Mouse (Mus musculus): ENCODE measurements at regions not wholly inside any gene's neighbourhood (a gene's known extent, or its start where the extent isn't known, plus 50 kb on each side); places are given as distances from the start of the nearest gene placed in this dataset.

DNA sequence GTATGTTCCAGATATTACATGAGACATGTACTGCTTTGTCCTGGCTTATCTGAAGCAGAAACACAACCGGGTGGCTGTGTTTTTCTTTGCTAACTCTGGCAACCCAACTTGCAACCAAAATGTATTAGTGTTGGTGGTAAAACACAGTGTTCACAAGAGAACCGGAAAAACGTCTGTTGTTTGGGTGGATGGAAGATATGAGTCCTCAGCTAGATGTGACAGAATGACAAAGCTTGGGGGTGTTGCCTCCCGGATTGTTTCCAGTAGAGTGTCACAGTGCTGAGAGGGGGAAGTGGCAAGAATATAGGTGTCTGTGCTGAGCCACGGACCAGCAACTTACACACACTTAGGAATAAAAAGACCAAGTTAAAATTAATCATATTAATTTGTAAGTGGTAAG, 643.5 kb downstream of the Zfp706 start:
- 39% methylated on average over 5 of the region's 5 CpGs for WGBS

DNA sequence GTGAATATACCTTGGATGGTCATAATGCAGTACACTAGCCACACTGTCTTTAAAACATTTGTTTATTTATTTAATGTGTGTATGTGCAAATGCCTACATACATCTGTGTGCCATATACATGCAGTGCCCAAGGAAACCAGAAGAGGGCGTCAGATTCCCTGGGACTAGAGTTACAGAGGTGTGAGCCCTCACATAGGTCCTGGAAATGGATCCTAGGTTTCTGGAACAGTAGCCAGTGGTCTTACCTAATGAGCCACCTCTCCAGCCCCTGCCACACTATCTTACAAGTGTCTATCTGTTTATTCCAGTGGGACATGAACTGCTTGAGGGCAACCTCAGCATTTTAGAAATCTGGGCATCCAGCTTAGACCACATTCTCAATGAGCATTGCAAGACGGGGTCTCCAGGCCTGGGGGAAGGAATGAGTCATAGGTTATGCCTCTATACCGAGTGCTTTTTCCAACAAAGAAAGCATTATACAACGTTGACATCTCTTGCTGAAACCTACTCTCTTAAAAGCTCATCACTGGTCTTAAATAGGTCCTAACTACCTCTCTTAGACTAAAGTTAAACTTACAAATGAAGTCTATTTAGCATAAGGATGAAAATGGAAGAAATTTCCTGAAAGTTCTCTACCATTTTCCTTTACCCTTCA, 644.5 kb downstream of the Zfp706 start:
- WGBS: 75% methylated on average over 4 of the region's 4 CpGs
- H3K4me3 ChIP-seq (replicated peaks; ENCODE audit: control insufficient read depth, low read depth, low read length): no peak overlapping the region
- peaks cover 5% of the 10 kb centered on the region; the same call in 1 of the 2 replicates for H3K4me1 ChIP-seq (ENCODE audit: control insufficient read depth, insufficient read depth, low read length)
- no peak overlapping the region for H3K27ac ChIP-seq (ENCODE audit: control insufficient read depth, insufficient read depth, low read depth, low read length, poor library complexity)
- no peak for TF ChIP-seq POLR2A (IDR thresholded peaks at IDR 0.05; ENCODE audit: borderline replicate concordance, control insufficient read depth, low read depth, low read length)
- no peak for TF ChIP-seq CTCF (IDR thresholded peaks at IDR 0.05; ENCODE audit: control insufficient read depth, insufficient read depth, low read length)

More for the DNA sequence above, 643.5 kb downstream of the Zfp706 start:
- H3K4me1 ChIP-seq (ENCODE audit: control insufficient read depth, insufficient read depth, low read length): peaks cover 5% of the 10 kb centered on the region; the same call in 1 of the 2 replicates
- TF ChIP-seq POLR2A (IDR thresholded peaks at IDR 0.05; ENCODE audit: borderline replicate concordance, control insufficient read depth, low read depth, low read length) (no peak), CTCF (IDR thresholded peaks at IDR 0.05; ENCODE audit: control insufficient read depth, insufficient read depth, low read length) (no peak)
- H3K4me3 ChIP-seq (replicated peaks; ENCODE audit: control insufficient read depth, low read depth, low read length): no peak overlapping the region
- H3K27ac ChIP-seq (ENCODE audit: control insufficient read depth, insufficient read depth, low read depth, low read length, poor library complexity): no peak overlapping the region

DNA sequence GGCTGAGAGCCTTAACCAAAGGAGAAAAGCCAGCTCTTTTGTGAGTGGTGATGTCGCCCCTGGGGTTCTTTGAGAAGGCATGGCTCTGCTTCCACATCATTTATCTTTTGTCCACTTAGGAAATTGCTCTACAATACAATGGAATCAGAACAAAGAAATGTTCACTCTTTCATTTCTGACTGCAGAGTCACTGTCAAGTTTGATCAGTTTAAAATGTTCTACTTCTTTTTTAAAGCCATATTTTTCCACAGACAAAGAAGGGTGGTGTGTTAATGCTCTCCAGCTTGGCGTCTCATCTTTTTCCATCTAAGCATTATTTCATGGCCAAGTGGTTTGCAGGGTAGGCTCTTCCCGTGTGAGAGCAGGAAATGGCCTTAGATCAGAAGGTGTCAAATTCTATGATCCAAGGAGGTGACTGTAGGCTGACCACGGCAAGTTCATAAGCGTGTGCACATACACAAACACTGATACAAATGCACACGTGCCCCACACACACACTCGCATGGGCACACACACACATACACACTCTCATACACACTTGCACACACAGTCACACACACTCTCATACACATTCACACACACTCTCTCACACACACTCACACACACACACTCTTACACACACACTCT, 645.9 kb downstream of the Zfp706 start:
- TF ChIP-seq POLR2A (IDR thresholded peaks at IDR 0.05; ENCODE audit: borderline replicate concordance, control insufficient read depth, low read depth, low read length) (no peak), CTCF (IDR thresholded peaks at IDR 0.05; ENCODE audit: control insufficient read depth, insufficient read depth, low read length) (no peak)

DNA sequence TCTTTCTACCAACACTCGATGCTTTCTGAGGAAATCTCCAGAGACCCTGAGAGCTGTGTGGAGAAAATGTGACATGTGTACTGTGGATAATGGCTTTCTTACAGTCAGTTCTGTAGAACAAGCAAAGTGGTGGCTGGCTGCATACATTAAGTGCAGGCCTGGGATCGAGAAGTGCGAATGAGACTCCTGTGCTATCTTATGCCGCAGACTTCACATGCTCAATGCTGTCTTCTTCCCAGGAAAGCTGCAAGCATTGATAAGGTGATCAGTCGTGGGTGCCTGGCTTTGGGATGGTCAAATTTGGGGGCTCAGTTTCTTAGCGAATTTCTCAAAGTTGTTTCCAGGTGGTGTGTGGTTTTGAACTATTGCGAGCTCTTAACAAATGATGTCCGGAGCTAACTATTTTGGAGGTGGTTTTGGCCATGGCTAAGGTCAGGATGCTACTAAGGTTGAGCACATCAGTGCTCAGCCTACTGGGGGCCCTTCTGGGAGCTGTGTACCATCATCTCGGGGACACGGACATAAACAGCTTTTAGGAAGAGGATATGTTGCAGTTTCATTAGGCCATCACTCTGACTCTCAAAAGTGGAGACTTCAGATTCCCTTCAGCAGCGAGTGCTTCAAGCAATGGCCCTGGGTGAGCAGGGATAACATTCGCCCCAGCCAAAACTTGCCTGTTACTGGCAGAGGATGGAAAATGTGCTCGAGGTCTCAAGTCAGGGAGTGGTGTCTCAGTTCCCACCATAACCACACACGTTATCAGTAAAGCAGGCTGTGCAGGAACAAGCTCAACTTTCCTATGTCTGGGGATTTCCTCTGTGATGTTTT, 646.7 kb downstream of the Zfp706 start:
- H3K27ac ChIP-seq (ENCODE audit: control insufficient read depth, insufficient read depth, low read depth, low read length, poor library complexity): peak overlapping the region; percentile 85
- no peak for TF ChIP-seq CTCF (IDR thresholded peaks at IDR 0.05; ENCODE audit: control insufficient read depth, insufficient read depth, low read length)
- no peak for TF ChIP-seq POLR2A (IDR thresholded peaks at IDR 0.05; ENCODE audit: borderline replicate concordance, control insufficient read depth, low read depth, low read length)
- H3K4me3 ChIP-seq (replicated peaks; ENCODE audit: control insufficient read depth, low read depth, low read length): no peak overlapping the region
- peaks cover 3% of the 10 kb centered on the region; the same call in 1 of the 2 replicates for H3K4me1 ChIP-seq (ENCODE audit: control insufficient read depth, insufficient read depth, low read length)
- 36% methylated on average over 14 of the region's 14 CpGs for WGBS

More for the DNA sequence above, 645.9 kb downstream of the Zfp706 start:
- 35% methylated on average over 7 of the region's 7 CpGs for WGBS
- peak overlapping the region; percentile 85 for H3K27ac ChIP-seq (ENCODE audit: control insufficient read depth, insufficient read depth, low read depth, low read length, poor library complexity)
- H3K4me3 ChIP-seq (replicated peaks; ENCODE audit: control insufficient read depth, low read depth, low read length): no peak overlapping the region
- peaks cover 3% of the 10 kb centered on the region; the same call in 1 of the 2 replicates for H3K4me1 ChIP-seq (ENCODE audit: control insufficient read depth, insufficient read depth, low read length)

DNA sequence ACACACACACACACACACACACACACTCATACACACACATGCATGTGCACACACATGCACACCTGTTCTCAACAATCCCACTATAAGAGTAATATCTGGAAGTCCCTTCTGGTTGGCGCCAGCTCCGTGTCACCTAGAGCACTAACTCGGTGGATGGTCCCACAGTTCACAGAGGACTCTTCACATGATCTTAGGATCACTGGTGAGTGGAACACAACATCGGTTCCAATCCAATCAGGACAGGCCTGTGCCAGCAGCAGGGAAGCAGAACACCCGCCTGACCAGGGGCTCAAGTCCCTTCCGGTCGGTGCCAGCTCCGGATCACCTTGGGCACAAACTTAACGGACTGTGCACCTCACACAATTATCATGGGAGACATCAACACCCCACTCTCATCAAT, 651.7 kb downstream of the Zfp706 start:
- Histone ChIP-seq H3K27ac (ENCODE audit: control insufficient read depth, insufficient read depth, low read depth, low read length, poor library complexity) (no peak overlapping the region), H3K4me1 (ENCODE audit: control insufficient read depth, insufficient read depth, low read length) (no peaks in the 10 kb centered on the region), H3K4me3 (replicated peaks; ENCODE audit: control insufficient read depth, low read depth, low read length) (no peak overlapping the region)
- 93% methylated on average over 9 of the region's 9 CpGs for WGBS
- TF ChIP-seq POLR2A (IDR thresholded peaks at IDR 0.05; ENCODE audit: borderline replicate concordance, control insufficient read depth, low read depth, low read length): no peak
- TF ChIP-seq CTCF (IDR thresholded peaks at IDR 0.05; ENCODE audit: control insufficient read depth, insufficient read depth, low read length): no peak

GRCm38 (mm10) chr15:36354545-36354944, 653.0 kb downstream of the Zfp706 start:
- H3K27ac ChIP-seq (ENCODE audit: control insufficient read depth, insufficient read depth, low read depth, low read length, poor library complexity): no peak overlapping the region
- WGBS: 52% methylated on average over 6 of the region's 6 CpGs
- TF ChIP-seq CTCF (IDR thresholded peaks at IDR 0.05; ENCODE audit: control insufficient read depth, insufficient read depth, low read length) (no peak), POLR2A (IDR thresholded peaks at IDR 0.05; ENCODE audit: borderline replicate concordance, control insufficient read depth, low read depth, low read length) (no peak)
- H3K4me1 ChIP-seq (ENCODE audit: control insufficient read depth, insufficient read depth, low read length): no peaks in the 10 kb centered on the region
- H3K4me3 ChIP-seq (replicated peaks; ENCODE audit: control insufficient read depth, low read depth, low read length): no peak overlapping the region

DNA sequence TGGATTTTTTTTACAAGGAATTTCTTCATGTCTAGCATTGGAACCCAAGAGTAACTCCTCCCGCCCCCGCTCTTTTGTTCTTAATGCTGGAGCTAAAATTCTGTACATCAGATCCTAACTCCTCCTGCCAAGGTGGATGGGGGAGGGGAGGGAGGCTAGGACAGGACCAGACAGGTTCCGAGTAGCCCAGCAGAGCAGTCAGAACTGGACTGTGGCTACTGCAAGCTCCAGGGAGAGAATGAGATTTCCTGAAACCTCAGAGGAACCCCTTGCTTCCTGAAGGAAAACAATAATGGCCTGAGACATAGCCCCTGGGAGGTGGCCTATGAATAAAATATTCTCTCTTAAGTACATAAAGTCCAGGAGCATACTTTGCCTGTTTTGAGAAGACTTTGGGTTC, 653.8 kb downstream of the Zfp706 start:
- H3K4me1 ChIP-seq (ENCODE audit: control insufficient read depth, insufficient read depth, low read length): no peaks in the 10 kb centered on the region
- TF ChIP-seq CTCF (IDR thresholded peaks at IDR 0.05; ENCODE audit: control insufficient read depth, insufficient read depth, low read length) (no peak), POLR2A (IDR thresholded peaks at IDR 0.05; ENCODE audit: borderline replicate concordance, control insufficient read depth, low read depth, low read length) (no peak)
- WGBS: 87% methylated on average over 3 of the region's 3 CpGs
- no peak overlapping the region for H3K4me3 ChIP-seq (replicated peaks; ENCODE audit: control insufficient read depth, low read depth, low read length)
- H3K27ac ChIP-seq (ENCODE audit: control insufficient read depth, insufficient read depth, low read depth, low read length, poor library complexity): no peak overlapping the region

DNA sequence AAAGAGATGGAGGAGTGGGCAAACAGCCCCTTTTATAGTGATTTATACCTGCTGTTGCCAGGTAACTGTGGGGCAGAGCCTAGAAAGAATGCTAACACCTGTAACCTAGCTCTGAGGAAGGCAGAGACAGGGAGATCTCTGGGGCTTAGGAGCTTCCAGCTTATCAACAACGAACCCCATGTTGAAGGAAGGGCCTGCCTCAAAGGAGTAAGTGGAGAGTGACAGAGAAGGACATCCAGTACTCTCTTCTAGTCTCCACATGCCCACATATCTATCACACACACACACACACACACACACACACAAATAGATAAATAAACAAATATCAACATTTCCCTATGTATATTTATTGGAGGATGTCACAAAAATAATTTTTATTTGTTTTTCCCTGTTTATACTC, 654.6 kb downstream of the Zfp706 start:
- no peak for TF ChIP-seq POLR2A (IDR thresholded peaks at IDR 0.05; ENCODE audit: borderline replicate concordance, control insufficient read depth, low read depth, low read length)
- TF ChIP-seq CTCF (IDR thresholded peaks at IDR 0.05; ENCODE audit: control insufficient read depth, insufficient read depth, low read length): no peak
- Histone ChIP-seq H3K27ac (ENCODE audit: control insufficient read depth, insufficient read depth, low read depth, low read length, poor library complexity) (no peak overlapping the region), H3K4me3 (replicated peaks; ENCODE audit: control insufficient read depth, low read depth, low read length) (no peak overlapping the region), H3K4me1 (ENCODE audit: control insufficient read depth, insufficient read depth, low read length) (no peaks in the 10 kb centered on the region)
- 92% methylated on average over 1 of the region's 1 CpGs for WGBS

Data from bone marrow, adult 2 months (tissue).